8 mouse cellular contexts compared by ENCODE assay signal in genomic region chr11:69758971-69759721, GRCm38 (mm10). TPM values are rescaled to one million over a fixed set of nuclear protein-coding genes. Genes with fewer than 3 reads are reported as not detected.
DNase-seq lines count a peak whose midpoint lies in the region; ATAC-seq and TF ChIP-seq lines count a peak whose summit lies in the region.

No protein-coding gene starts in this region.

- intact Hi-C loops in heart, adult 2 months (cut with DNase I), result loop anchor here (1.0 to 2.0 kb wide), 6 partner anchors 44 to 162 kb away; partner anchors contain the start of genes Eif5a, Senp3 and Tmem256

- H3K27me3 ChIP-seq in embryonic facial prominence, embryonic 13.5 days, result no peaks in the 10 kb centered on the region
- H3K27me3 ChIP-seq in heart, adult 2 months (ENCODE audit: control insufficient read depth, insufficient read depth, low read length), result no peaks in the 10 kb centered on the region
- H3K27me3 ChIP-seq in kidney, adult 2 months (replicated peaks; ENCODE audit: control insufficient read depth, insufficient read depth, low read length), result no peaks in the 10 kb centered on the region
- no peaks in the 10 kb centered on the region for H3K27me3 ChIP-seq in limb, embryonic 12.5 days
- no peaks in the 10 kb centered on the region for H3K27me3 ChIP-seq in midbrain, embryonic 14.5 days (ENCODE audit: control insufficient read depth, insufficient read depth, low read length)
- no peaks in the 10 kb centered on the region for H3K27me3 ChIP-seq in splenic B cell, adult 2 months (ENCODE audit: control insufficient read depth, insufficient read depth, low read length, poor library complexity, severe bottlenecking)

- peak overlapping the region; percentile 99 for H3K27ac ChIP-seq in embryonic facial prominence, embryonic 13.5 days
- peak overlapping the region; percentile 100 for H3K27ac ChIP-seq in heart, adult 2 months
- H3K27ac ChIP-seq in kidney, adult 2 months (ENCODE audit: insufficient read depth, low read depth, low read length), result peak overlapping the region; percentile 99
- peak overlapping the region; percentile 98 for H3K27ac ChIP-seq in limb, embryonic 12.5 days
- peak overlapping the region; percentile 99 for H3K27ac ChIP-seq in midbrain, embryonic 14.5 days (replicated peaks; ENCODE audit: low read depth, low read length)

- no peaks in the 10 kb centered on the region for H3K9me3 ChIP-seq in embryonic facial prominence, embryonic 13.5 days
- no peaks in the 10 kb centered on the region for H3K9me3 ChIP-seq in limb, embryonic 12.5 days
- no peaks in the 10 kb centered on the region for H3K9me3 ChIP-seq in midbrain, embryonic 14.5 days (ENCODE audit: control insufficient read depth, low read length)

- TF ChIP-seq CTCF in heart, adult 2 months (IDR thresholded peaks at IDR 0.05), result no peak
- no peak for TF ChIP-seq CTCF in kidney, adult 2 months (conservative IDR thresholded peaks at IDR 0.05; ENCODE audit: insufficient read depth, insufficient read length, low read depth, low read length)

- peak overlapping the region; percentile 62 for H3K4me3 ChIP-seq in embryonic facial prominence, embryonic 13.5 days
- peak overlapping the region; percentile 53 for H3K4me3 ChIP-seq in heart, adult 2 months
- H3K4me3 ChIP-seq in kidney, adult 2 months (ENCODE audit: insufficient read depth, low read depth, low read length), result peak overlapping the region; percentile 70
- peak overlapping the region; percentile 63 for H3K4me3 ChIP-seq in limb, embryonic 12.5 days (replicated peaks)
- peak overlapping the region; percentile 54 for H3K4me3 ChIP-seq in midbrain, embryonic 14.5 days (replicated peaks; ENCODE audit: low read depth, low read length)

- DNase-seq in 3T3-L1 (ENCODE audit: low read depth, low spot score), result peak; percentile 96
- peak; percentile 80 for DNase-seq in adrenal gland, postnatal 25 days
- DNase-seq in heart, adult 2 months, result peak; percentile 88 to 92
- peak; percentile 96 for DNase-seq in kidney, adult 2 months
- peak; percentile 95 for DNase-seq in midbrain, embryonic 14.5 days
- peak; percentile 94 for DNase-seq in splenic B cell, adult 2 months (ENCODE audit: low read depth, low spot score)

- under 1% methylated on average over 37 of the region's 37 CpGs for WGBS in embryonic facial prominence, embryonic 13.5 days
- under 1% methylated on average over 37 of the region's 37 CpGs for WGBS in heart, adult 2 months
- WGBS in kidney, adult 2 months, result under 1% methylated on average over 37 of the region's 37 CpGs
- under 1% methylated on average over 37 of the region's 37 CpGs for WGBS in limb, embryonic 12.5 days
- WGBS in midbrain, embryonic 14.5 days, result under 1% methylated on average over 37 of the region's 37 CpGs

- H3K4me1 ChIP-seq in embryonic facial prominence, embryonic 13.5 days, result peaks cover 42% of the 10 kb centered on the region
- peaks cover 4% of the 10 kb centered on the region; the same call in 1 of the 2 replicates for H3K4me1 ChIP-seq in heart, adult 2 months (ENCODE audit: control insufficient read depth, insufficient read depth, low read length)
- H3K4me1 ChIP-seq in kidney, adult 2 months (ENCODE audit: control insufficient read depth, insufficient read depth, low read length), result peaks cover 8% of the 10 kb centered on the region; the same call in 1 of the 2 replicates
- H3K4me1 ChIP-seq in limb, embryonic 12.5 days (replicated peaks), result peaks cover 40% of the 10 kb centered on the region
- H3K4me1 ChIP-seq in midbrain, embryonic 14.5 days (ENCODE audit: control insufficient read depth, insufficient read depth, low read length), result peaks cover 41% of the 10 kb centered on the region

- no peaks in the 10 kb centered on the region for H3K79me2 ChIP-seq in heart, adult 2 months (replicated peaks; ENCODE audit: control insufficient read depth, insufficient read depth, low read length)

- H3K36me3 ChIP-seq in embryonic facial prominence, embryonic 13.5 days, result no peaks in the 10 kb centered on the region
- H3K36me3 ChIP-seq in heart, adult 2 months (ENCODE audit: control insufficient read depth, insufficient read depth, low read length), result peaks cover 7% of the 10 kb centered on the region
- H3K36me3 ChIP-seq in kidney, adult 2 months (ENCODE audit: control insufficient read depth, insufficient read depth, low read length), result no peaks in the 10 kb centered on the region
- H3K36me3 ChIP-seq in limb, embryonic 12.5 days, result no peaks in the 10 kb centered on the region
- no peaks in the 10 kb centered on the region for H3K36me3 ChIP-seq in midbrain, embryonic 14.5 days (ENCODE audit: control insufficient read depth, insufficient read depth, low read length)
- H3K36me3 ChIP-seq in splenic B cell, adult 2 months (ENCODE audit: control insufficient read depth, insufficient read depth, low read length, poor library complexity, severe bottlenecking), result 0 out of 2 replicates have a peak, but pooled peaks cover 4% of the 10 kb centered on the region

- H3K4me2 ChIP-seq in embryonic facial prominence, embryonic 13.5 days, result peak overlapping the region; percentile 85
- H3K4me2 ChIP-seq in limb, embryonic 12.5 days, result peak overlapping the region; percentile 78
- peak overlapping the region; percentile 82 for H3K4me2 ChIP-seq in midbrain, embryonic 14.5 days (ENCODE audit: low read length)

- TF ChIP-seq EP300 in heart, adult 2 months (IDR thresholded peaks at IDR 0.05; ENCODE audit: insufficient read depth, low read depth, low read length), result peak; percentile 21; the same call in 1 of the 2 replicates

- TF ChIP-seq POLR2A in heart, adult 2 months (IDR thresholded peaks at IDR 0.05; ENCODE audit: insufficient read depth, low read depth, low read length), result peak; percentile 81
- TF ChIP-seq POLR2A in kidney, adult 2 months (IDR thresholded peaks at IDR 0.05; ENCODE audit: low read depth, low read length), result peak; percentile 39

- ATAC-seq in embryonic facial prominence, embryonic 13.5 days (ENCODE audit: insufficient number of reproducible peaks, insufficient read depth, low FRiP score, low TSS enrichment, low read depth), result peak; percentile 84
- peak; percentile 92 for ATAC-seq in limb, embryonic 12.5 days (ENCODE audit: insufficient number of reproducible peaks, insufficient read depth, low FRiP score, low TSS enrichment, low read depth)
- ATAC-seq in midbrain, embryonic 14.5 days (ENCODE audit: low FRiP score, low TSS enrichment), result peak; percentile 87

- H3K9ac ChIP-seq in embryonic facial prominence, embryonic 13.5 days, result peak overlapping the region; percentile 79
- peak overlapping the region; percentile 76 for H3K9ac ChIP-seq in heart, adult 2 months (ENCODE audit: low read depth, low read length)
- H3K9ac ChIP-seq in limb, embryonic 12.5 days (replicated peaks), result peak overlapping the region; percentile 72
- H3K9ac ChIP-seq in midbrain, embryonic 14.5 days (replicated peaks; ENCODE audit: low read length), result peak overlapping the region; percentile 68

RNA-seq across cellular contexts. Expression of gene Polr2a, which starts 0.7 kb away (rescaled TPM):
- total RNA-seq in adrenal gland, postnatal 25 days (2021), result 98.5 and 101 TPM in 2 replicates
- polyA plus RNA-seq in embryonic facial prominence, embryonic 13.5 days (2015; fragmentation: Nextera tagmentation; extraction: Ambion mirVana), result 27.3 and 31.3 TPM in 2 replicates
- 10 to 100 TPM; 25.3 to 30.4 TPM for total RNA-seq in heart, adult 2 months (2021)
- polyA plus RNA-seq in heart, adult 2 months (2012; rRNA removed), result 15.6 and 20.2 TPM in 2 replicates
- 25.3 and 37.8 TPM in 2 replicates for polyA plus RNA-seq in kidney, adult 2 months (2012; rRNA removed)
- polyA plus RNA-seq in limb, embryonic 12.5 days (2016; fragmentation: Nextera tagmentation; extraction: Ambion mirVana), result 27.2 and 38.1 TPM in 2 replicates
- polyA plus RNA-seq in midbrain, embryonic 14.5 days (2014; fragmentation: Nextera tagmentation; extraction: Ambion mirVana), result 20.0 and 30.7 TPM in 2 replicates

RNA-seq across cellular contexts. Expression of gene Slc35g3, which starts 2.6 kb away (rescaled TPM):
- total RNA-seq in adrenal gland, postnatal 25 days (2021), result not detected in 2 replicates
- polyA plus RNA-seq in embryonic facial prominence, embryonic 13.5 days (2015; fragmentation: Nextera tagmentation; extraction: Ambion mirVana), result not detected in 2 replicates
- total RNA-seq in heart, adult 2 months (2021), result not detected
- 0.35 TPM in 1 of 2 replicates, not detected in the other for polyA plus RNA-seq in heart, adult 2 months (2012; rRNA removed)
- polyA plus RNA-seq in kidney, adult 2 months (2012; rRNA removed), result 0.05 and 0.10 TPM in 2 replicates
- polyA plus RNA-seq in limb, embryonic 12.5 days (2016; fragmentation: Nextera tagmentation; extraction: Ambion mirVana), result 0.13 and 0.18 TPM in 2 replicates
- 0.14 TPM in 1 of 2 replicates, not detected in the other for polyA plus RNA-seq in midbrain, embryonic 14.5 days (2014; fragmentation: Nextera tagmentation; extraction: Ambion mirVana)

RNA-seq across cellular contexts. Expression of gene Zbtb4, which starts 6.6 kb away (rescaled TPM):
- total RNA-seq in adrenal gland, postnatal 25 days (2021), result 39.5 and 65.8 TPM in 2 replicates
- 3.5 and 4.8 TPM in 2 replicates for polyA plus RNA-seq in embryonic facial prominence, embryonic 13.5 days (2015; fragmentation: Nextera tagmentation; extraction: Ambion mirVana)
- 10 to 100 TPM; 42.9 to 47.9 TPM for total RNA-seq in heart, adult 2 months (2021)
- polyA plus RNA-seq in heart, adult 2 months (2012; rRNA removed), result 19.8 and 25.4 TPM in 2 replicates
- 22.3 and 24.4 TPM in 2 replicates for polyA plus RNA-seq in kidney, adult 2 months (2012; rRNA removed)
- polyA plus RNA-seq in limb, embryonic 12.5 days (2016; fragmentation: Nextera tagmentation; extraction: Ambion mirVana), result 1.9 and 2.4 TPM in 2 replicates
- 3.8 and 4.2 TPM in 2 replicates for polyA plus RNA-seq in midbrain, embryonic 14.5 days (2014; fragmentation: Nextera tagmentation; extraction: Ambion mirVana)

RNA-seq across cellular contexts. Expression of gene Chrnb1, which starts 36.6 kb away (rescaled TPM):
- 1.8 and 2.4 TPM in 2 replicates for total RNA-seq in adrenal gland, postnatal 25 days (2021)
- polyA plus RNA-seq in embryonic facial prominence, embryonic 13.5 days (2015; fragmentation: Nextera tagmentation; extraction: Ambion mirVana), result 5.4 and 5.7 TPM in 2 replicates
- total RNA-seq in heart, adult 2 months (2021), result 1 to 10 TPM; 4.1 TPM
- polyA plus RNA-seq in heart, adult 2 months (2012; rRNA removed), result 10.3 and 16.4 TPM in 2 replicates
- 11.9 and 14.3 TPM in 2 replicates for polyA plus RNA-seq in kidney, adult 2 months (2012; rRNA removed)
- 15.4 and 17.1 TPM in 2 replicates for polyA plus RNA-seq in limb, embryonic 12.5 days (2016; fragmentation: Nextera tagmentation; extraction: Ambion mirVana)
- 0.80 and 1.3 TPM in 2 replicates for polyA plus RNA-seq in midbrain, embryonic 14.5 days (2014; fragmentation: Nextera tagmentation; extraction: Ambion mirVana)

RNA-seq across cellular contexts. Expression of gene Fgf11, which starts 42.5 kb away (rescaled TPM):
- total RNA-seq in adrenal gland, postnatal 25 days (2021), result 3.6 and 3.9 TPM in 2 replicates
- polyA plus RNA-seq in embryonic facial prominence, embryonic 13.5 days (2015; fragmentation: Nextera tagmentation; extraction: Ambion mirVana), result 3.6 TPM in 2 replicates
- total RNA-seq in heart, adult 2 months (2021), result 1 to 10 TPM; 1.9 to 2.5 TPM
- polyA plus RNA-seq in heart, adult 2 months (2012; rRNA removed), result 3.3 and 4.3 TPM in 2 replicates
- polyA plus RNA-seq in kidney, adult 2 months (2012; rRNA removed), result 2.6 and 3.3 TPM in 2 replicates
- polyA plus RNA-seq in limb, embryonic 12.5 days (2016; fragmentation: Nextera tagmentation; extraction: Ambion mirVana), result 1.2 and 1.5 TPM in 2 replicates
- polyA plus RNA-seq in midbrain, embryonic 14.5 days (2014; fragmentation: Nextera tagmentation; extraction: Ambion mirVana), result 3.2 and 3.6 TPM in 2 replicates

Comparison
In these comparisons a context has a peak if more than half of its experiments do, and no peak if none do; other contexts are left out.
1. Peak in every context shown above with its lines: DNase-seq, ATAC-seq, H3K4me3 ChIP-seq and H3K27ac ChIP-seq.